Mouse (Mus musculus) ES-E14 (cell line): ENCODE measurements around the gene Gigyf2.

Experiments
- CHD2 ChIP-seq: IDR thresholded peaks from 2 replicates; pipeline ENCODE4 v1.6.1; 2014; ENCODE audit warnings: mild to moderate bottlenecking, low read depth, low read length, inconsistent platforms
- MAFK ChIP-seq: IDR thresholded peaks from 2 replicates; pipeline ENCODE4 v1.6.1; 2014; ENCODE audit warnings: mild to moderate bottlenecking, low read depth, low read length, inconsistent platforms; ENCODE audit not compliant: insufficient read depth
- ZC3H11A ChIP-seq: IDR thresholded peaks from 2 replicates; pipeline ENCODE4 v1.6.1; 2012; ENCODE audit warnings: low read depth, mild to moderate bottlenecking, inconsistent platforms, low read length, borderline replicate concordance
- ZNF384 ChIP-seq: IDR thresholded peaks from 2 replicates; pipeline ENCODE4 v1.6.1; 2012; ENCODE audit warnings: low read depth, low read length, inconsistent platforms

DNA sequence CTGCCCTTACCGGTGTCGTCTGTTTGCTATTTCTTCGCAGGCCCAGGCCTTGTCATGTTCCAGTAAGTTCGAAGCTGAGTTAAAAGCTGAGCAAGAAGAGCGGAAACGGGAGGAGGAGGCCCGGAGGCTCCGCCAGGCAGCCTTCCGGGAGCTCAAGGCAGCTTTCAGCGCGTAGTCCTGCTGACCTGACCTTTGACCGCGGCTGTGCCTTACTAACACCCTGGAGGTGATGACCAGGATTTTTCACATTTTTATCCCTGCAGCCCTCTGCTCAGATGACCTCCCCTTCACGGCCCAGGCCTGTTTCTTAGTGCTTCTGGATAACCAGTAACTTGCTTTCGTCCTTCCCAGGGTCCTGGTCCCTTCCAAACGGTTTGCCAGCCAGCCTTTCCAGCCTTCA is 17.2 kb upstream of the Gigyf2 start:
- TF ChIP-seq ZNF384 (no peak), CHD2 (no peak), MAFK (no peak), ZC3H11A (no peak)
